Mouse (Mus musculus) embryonic fibroblast, embryonic 13.5 days (primary cell): ENCODE data around the gene Erich6.

Experiments used
- CTCF ChIP-seq: IDR thresholded peaks from 2 replicates; pipeline ENCODE4 v1.5.1; 2011; ENCODE audit warnings: mild to moderate bottlenecking, control low read depth, low read length, moderate library complexity, borderline replicate concordance; ENCODE audit not compliant: insufficient read depth
- POLR2A ChIP-seq: IDR thresholded peaks from 2 replicates; pipeline ENCODE4 v1.6.1; 2011; ENCODE audit warnings: low read depth, mild to moderate bottlenecking, control low read depth, low read length, moderate library complexity

DNA sequence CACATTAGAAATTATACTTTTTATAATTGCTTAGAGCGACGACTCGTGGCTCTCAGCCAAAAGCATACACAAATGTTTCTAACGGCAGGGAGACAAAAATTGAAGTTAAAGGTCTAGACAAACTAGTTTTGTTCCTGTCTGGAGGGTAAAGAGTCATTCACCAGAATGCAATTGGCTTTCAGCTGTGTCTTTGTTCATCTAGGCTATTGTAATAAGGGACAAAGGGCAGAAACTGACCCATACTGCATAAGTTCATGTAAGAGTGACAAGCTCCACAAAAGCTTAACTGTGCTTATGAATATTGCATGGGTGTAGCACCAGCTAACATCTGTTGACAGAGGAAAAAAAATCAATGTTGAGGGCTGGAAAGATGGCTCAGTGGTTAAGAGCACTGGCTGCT, 28.5 kb downstream of the Erich6 start:
- TF ChIP-seq POLR2A: no peak
- TF ChIP-seq CTCF: no peak
